Mouse (Mus musculus) midbrain, postnatal 0 days (tissue): ENCODE data around the gene Ptgfrn. TPM values are rescaled to one million over a fixed set of nuclear protein-coding genes. Genes with fewer than 3 reads are reported as not detected.

Experiments used
- ATAC-seq: fragments of 200-750 bp; cut with Nextera tagmentation; 2 replicates; pipeline ENCODE4 v1.8.0; 2017; ENCODE audit warnings: moderate number of reproducible peaks, mild to moderate bottlenecking, moderate TSS enrichment, moderate library complexity; ENCODE audit not compliant: low FRiP score
- DNase-seq: peaks from one replicate; pipeline ENCODE4 v3.0.0-alpha.2; 2015; ENCODE audit warnings: low spot score
- H3K27ac ChIP-seq: fragments of 300-500 bp; sonication (generic); 2 replicates; pipeline ENCODE4 v1.5.1; 2014; ENCODE audit warnings: low read depth, mild to moderate bottlenecking, low read length, mixed read lengths
- H3K27me3 ChIP-seq: fragments of 300-500 bp; sonication (generic); 2 replicates; pipeline ENCODE4 v1.6.1; 2014; ENCODE audit warnings: low read length, control low read depth, mixed read lengths; ENCODE audit not compliant: insufficient read depth
- H3K36me3 ChIP-seq: fragments of 300-500 bp; sonication (generic); 2 replicates; pipeline ENCODE4 v1.6.1; 2014; ENCODE audit warnings: low read length, control low read depth, mixed read lengths; ENCODE audit not compliant: insufficient read depth
- H3K4me1 ChIP-seq: fragments of 300-500 bp; sonication (generic); 2 replicates; pipeline ENCODE4 v1.6.1; 2014; ENCODE audit warnings: mild to moderate bottlenecking, control low read depth, antibody characterized with exemption, low read length, mixed read lengths; ENCODE audit not compliant: insufficient read depth
- H3K4me2 ChIP-seq: fragments of 300-500 bp; sonication (generic); 2 replicates; pipeline ENCODE4 v1.6.1; 2014; ENCODE audit warnings: low read depth, mild to moderate bottlenecking, low read length, mixed read lengths; ENCODE audit not compliant: poor library complexity, severe bottlenecking
- H3K4me3 ChIP-seq: fragments of 300-500 bp; sonication (generic); 2 replicates; pipeline ENCODE4 v1.5.1; 2014; ENCODE audit warnings: low read depth, mild to moderate bottlenecking, low read length, moderate library complexity
- H3K9ac ChIP-seq: fragments of 300-500 bp; sonication (generic); replicated peaks from 2 replicates; pipeline ENCODE4 v1.6.1; 2014; ENCODE audit warnings: mild to moderate bottlenecking, low read length, moderate library complexity, mixed read lengths; ENCODE audit not compliant: poor library complexity, severe bottlenecking
- H3K9me3 ChIP-seq: fragments of 300-500 bp; sonication (generic); 2 replicates; pipeline ENCODE4 v1.6.1; 2016; ENCODE audit warnings: low read length, control low read depth
- CTCF ChIP-seq: IDR thresholded peaks from 2 replicates; pipeline ENCODE4 v1.5.1; 2016; ENCODE audit warnings: antibody characterized with exemption, mild to moderate bottlenecking
- WGBS: fragments of 180-500 bp; shearing (Covaris S2); extraction: QIAGEN DNeasy Blood & Tissue Kit; methylation state at CpG from one replicate; pipeline ENCODE4 v1.1.7; 2014; 5-methylcytosine and 5-hydroxymethylcytosine counted together
- polyA plus RNA-seq: library from polyadenylated mRNA; unstranded; fragments of >200 nt; fragmentation: Nextera tagmentation; extraction: Ambion mirVana; gene quantifications from 2 replicates; pipeline ENCODE4 v1.2.1, GENCODE M21; 2015
- total RNA-seq: library from RNA; depleted of rRNA; stranded (reverse); fragments of >200 nt; gene quantifications from 2 replicates; pipeline ENCODE4 v1.2.3, GENCODE M21; 2014

Ptgfrn gene
- total and polyA plus RNA-seq, 2 experiments from 2014 or later = 3.8 to 58.5 TPM

- DNase-seq (no peak), ATAC-seq (no peak)
- H3K4me1 ChIP-seq = no peaks in the 10 kb centered on the region
- H3K9me3 ChIP-seq = no peaks in the 10 kb centered on the region
- H3K36me3 ChIP-seq = no peaks in the 10 kb centered on the region
- no peak for TF ChIP-seq CTCF
- no peak overlapping the region for H3K4me3 ChIP-seq
- no peak overlapping the region for H3K9ac ChIP-seq
- no peak overlapping the region for H3K4me2 ChIP-seq
- no peak overlapping the region for H3K27ac ChIP-seq
- 100% methylated on average over 1 of the region's 1 CpGs for WGBS
- no peaks in the 10 kb centered on the region for H3K27me3 ChIP-seq
Observed at GRCm38 (mm10) chr3:101030630-101031029, 79.4 kb downstream of the Ptgfrn start.

- no peak for TF ChIP-seq CTCF
- no peak for DNase-seq
- no peak within 1 kb of the TSS for H3K9ac ChIP-seq
- no peak for ATAC-seq
- H3K27me3 ChIP-seq = no peaks in the 10 kb centered on the region
- no peaks in the 10 kb centered on the region for H3K9me3 ChIP-seq
- no peaks in the 10 kb centered on the region for H3K36me3 ChIP-seq
- WGBS = 89% methylated on average over 4 of the region's 4 CpGs
- no peaks in the 10 kb centered on the region for H3K4me1 ChIP-seq
- no peak within 1 kb of the TSS for H3K4me3 ChIP-seq
- H3K4me2 ChIP-seq = no peak within 1 kb of the TSS
- H3K27ac ChIP-seq = no peak within 1 kb of the TSS
Observed at GRCm38 (mm10) chr3:101029339-101029738, 80.7 kb downstream of the Ptgfrn start, which contains the start of gene Cd101. Gene Cd101, minus strand, starts transcription at chr3:101029556.

- DNase-seq = no peak
- no peak overlapping the region for H3K4me2 ChIP-seq
Observed at GRCm38 (mm10) chr3:101026741-101027140, 83.3 kb downstream of the Ptgfrn start.

GRCm38 (mm10) chr3:101022967-101023366 is 87.1 kb downstream of the Ptgfrn start:
- no peaks in the 10 kb centered on the region for H3K9me3 ChIP-seq

More at GRCm38 (mm10) chr3:101026741-101027140, 83.3 kb downstream of the Ptgfrn start:
- H3K27me3 ChIP-seq = no peaks in the 10 kb centered on the region
- H3K36me3 ChIP-seq = no peaks in the 10 kb centered on the region
- ATAC-seq = no peak
- WGBS = 86% methylated on average over 1 of the region's 1 CpGs
- H3K27ac ChIP-seq = no peak overlapping the region
- no peaks in the 10 kb centered on the region for H3K9me3 ChIP-seq
- no peak overlapping the region for H3K4me3 ChIP-seq
- no peak for TF ChIP-seq CTCF
- H3K9ac ChIP-seq = no peak overlapping the region
- no peaks in the 10 kb centered on the region for H3K4me1 ChIP-seq

GRCm38 (mm10) chr3:101021481-101022051 is 88.5 kb downstream of the Ptgfrn start:
- WGBS = 83% methylated on average over 8 of the region's 8 CpGs

More at GRCm38 (mm10) chr3:101022967-101023366, 87.1 kb downstream of the Ptgfrn start:
- WGBS = 86% methylated on average over 6 of the region's 6 CpGs
- Histone ChIP-seq H3K27me3 (no peaks in the 10 kb centered on the region), H3K4me3 (no peak overlapping the region), H3K4me2 (no peak overlapping the region), H3K27ac (no peak overlapping the region), H3K9ac (no peak overlapping the region), H3K36me3 (no peaks in the 10 kb centered on the region), H3K4me1 (no peaks in the 10 kb centered on the region)
- TF ChIP-seq CTCF = no peak
- ATAC-seq = no peak
- DNase-seq = no peak

GRCm38 (mm10) chr3:101021073-101021472 is 89.0 kb downstream of the Ptgfrn start:
- no peaks in the 10 kb centered on the region for H3K36me3 ChIP-seq
- H3K4me3 ChIP-seq = no peak overlapping the region
- no peak overlapping the region for H3K9ac ChIP-seq
- no peak for TF ChIP-seq CTCF
- WGBS = 86% methylated on average over 5 of the region's 5 CpGs
- ATAC-seq (no peak), DNase-seq (no peak)
- no peaks in the 10 kb centered on the region for H3K9me3 ChIP-seq
- H3K4me1 ChIP-seq = no peaks in the 10 kb centered on the region
- H3K27ac ChIP-seq = no peak overlapping the region
- no peak overlapping the region for H3K4me2 ChIP-seq
- no peaks in the 10 kb centered on the region for H3K27me3 ChIP-seq

More at GRCm38 (mm10) chr3:101021481-101022051, 88.5 kb downstream of the Ptgfrn start:
- Histone ChIP-seq H3K9me3 (no peaks in the 10 kb centered on the region), H3K4me1 (no peaks in the 10 kb centered on the region), H3K4me2 (no peak overlapping the region), H3K4me3 (no peak overlapping the region), H3K9ac (no peak overlapping the region), H3K36me3 (no peaks in the 10 kb centered on the region), H3K27me3 (no peaks in the 10 kb centered on the region), H3K27ac (no peak overlapping the region)
- DNase-seq (no peak), ATAC-seq (no peak)
- TF ChIP-seq CTCF = no peak
